ENCODE assay signal across 11 mouse cellular contexts in the genomic region with DNA sequence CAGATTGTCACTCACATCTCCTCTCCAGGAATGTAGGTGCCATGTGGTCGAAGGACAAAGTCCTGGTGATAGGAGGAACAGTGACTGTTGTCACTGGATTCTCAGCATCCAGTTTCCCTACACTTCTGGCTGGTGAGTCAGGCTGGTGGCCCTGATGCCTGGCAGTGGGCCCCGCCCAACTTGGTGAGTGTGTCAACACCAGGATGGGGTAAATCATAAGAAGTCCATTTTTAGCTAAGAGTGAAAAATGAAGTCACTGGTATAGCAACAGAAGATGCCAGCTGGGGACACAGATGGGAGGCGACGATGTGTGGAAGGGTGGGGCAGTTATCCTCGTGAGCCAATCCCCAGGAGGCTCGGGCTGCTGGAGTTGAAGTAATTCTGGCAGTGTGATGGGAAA. TPM values are rescaled to one million over a fixed set of nuclear protein-coding genes. Genes with fewer than 3 reads are reported as not detected.
A peak's percentile ranks its signal among the peaks of the same experiment; 100 is the strongest.
DNase-seq lines count a peak whose midpoint lies in the region; TF ChIP-seq lines count a peak whose summit lies in the region.
"Had no signal": no experiment of that assay in that cellular context is flagged by ENCODE, and none has a peak within 500 bp of the region (broad histone marks: within the 10 kb centered on the region; RNA-seq: fewer than 3 reads in every experiment).

No protein-coding gene starts in this region.

- H3K4me1 ChIP-seq in thymus, adult 2 months (replicated peaks; ENCODE audit: control insufficient read depth, insufficient read depth, low read length), result no peaks in the 10 kb centered on the region
- H3K4me1 ChIP-seq: heart, embryonic 13.5 days; limb, embryonic 12.5 days; midbrain, embryonic 13.5 days; stomach, embryonic 15.5 days had no signal

- peak; percentile 52 for DNase-seq in A20 (ENCODE audit: low read depth, low spot score)
- DNase-seq in Muller cell, postnatal 12 days (ENCODE audit: inconsistent ontology term), result peak; percentile 36
- DNase-seq in frontal cortex, postnatal 36 days (ENCODE audit: low spot score in 2 of 2), result peak; percentile 84 to 93
- DNase-seq in left cerebral cortex, postnatal 36 days (ENCODE audit: low spot score in 2 of 2), result peak; percentile 85 to 86
- DNase-seq in thymus, adult 2 months, result no peak
- no peak for DNase-seq in embryo, embryonic 10 days (ENCODE audit: low spot score)
- DNase-seq in thymus, postnatal 36 days, result no peak

- H3K27ac ChIP-seq in thymus, adult 2 months (ENCODE audit: control insufficient read depth, insufficient read depth, low read length), result no peak overlapping the region
- H3K27ac ChIP-seq: heart, embryonic 13.5 days; limb, embryonic 12.5 days; midbrain, embryonic 13.5 days; stomach, embryonic 15.5 days had no signal

- H3K27me3 ChIP-seq in thymus, adult 2 months (ENCODE audit: control insufficient read depth, insufficient read depth, low read length), result no peaks in the 10 kb centered on the region
- H3K27me3 ChIP-seq: heart, embryonic 13.5 days; limb, embryonic 12.5 days; midbrain, embryonic 13.5 days; stomach, embryonic 15.5 days had no signal

- H3K36me3 ChIP-seq in thymus, adult 2 months (ENCODE audit: control insufficient read depth, insufficient read depth, low read length), result no peaks in the 10 kb centered on the region
- H3K36me3 ChIP-seq: heart, embryonic 13.5 days; limb, embryonic 12.5 days; midbrain, embryonic 13.5 days; stomach, embryonic 15.5 days had no signal

- TF ChIP-seq CTCF in thymus, adult 2 months (IDR thresholded peaks at IDR 0.05; ENCODE audit: borderline replicate concordance, control insufficient read depth, extremely low read depth, insufficient read depth, low read length, poor library complexity), result no peak

- WGBS in thymus, adult 2 months, result 92% methylated on average over 6 of the region's 6 CpGs

- intact Hi-C loops in left cerebral cortex, postnatal 36 days (cut with DNase I), result loop anchor here (10.0 kb wide), 1 partner anchor 214 kb away; no protein-coding TSS in a partner anchor

- H3K4me3 ChIP-seq in thymus, adult 2 months (ENCODE audit: control insufficient read depth, insufficient read depth, low read length), result no peak overlapping the region
- H3K4me3 ChIP-seq: heart, embryonic 13.5 days; limb, embryonic 12.5 days; midbrain, embryonic 13.5 days; stomach, embryonic 15.5 days had no signal

- TF ChIP-seq POLR2A in thymus, adult 2 months (IDR thresholded peaks at IDR 0.05; ENCODE audit: control insufficient read depth, extremely low read depth, insufficient read depth, low read length, poor library complexity), result no peak

RNA-seq across cellular contexts. Expression of gene Lipc, which starts 46.7 kb away (rescaled TPM):
- under 1 TPM; 0.25 to 0.29 TPM for total RNA-seq in left cerebral cortex, postnatal 36 days (2021)
- 0.98 and 1.2 TPM in 2 replicates for polyA plus RNA-seq in thymus, adult 2 months (2012; rRNA removed)
- polyA plus RNA-seq: limb, embryonic 12.5 days; midbrain, embryonic 13.5 days had no signal

Comparison
In these comparisons a context has a peak if more than half of its experiments do, and no peak if none do; other contexts are left out.
1. DNase-seq: peak in A20 (single experiment), Muller cell, postnatal 12 days (single experiment), frontal cortex, postnatal 36 days (2 of 2) and left cerebral cortex, postnatal 36 days (2 of 2); none in thymus, adult 2 months (single experiment), embryo, embryonic 10 days (single experiment) and thymus, postnatal 36 days (0 of 2).